Mouse (Mus musculus) small intestine, adult 2 months (tissue): ENCODE measurements around the gene Lonp2. TPM values are rescaled to one million over a fixed set of nuclear protein-coding genes. Genes with fewer than 3 reads are reported as not detected.

Source experiments
- H3K27ac ChIP-seq: fragments of 200-500 bp; 2 replicates; pipeline ENCODE4 v1.5.1; 2012; ENCODE audit warnings: low read depth, low read length, control low read depth, inconsistent platforms; ENCODE audit not compliant: insufficient read depth
- H3K27me3 ChIP-seq: fragments of 200-500 bp; 2 replicates; pipeline ENCODE4 v1.6.1; 2012; ENCODE audit warnings: mild to moderate bottlenecking, moderate library complexity, low read length, inconsistent platforms; ENCODE audit not compliant: control insufficient read depth, insufficient read depth
- H3K36me3 ChIP-seq: fragments of 200-500 bp; 2 replicates; pipeline ENCODE4 v1.6.1; 2012; ENCODE audit warnings: mild to moderate bottlenecking, low read length, control low read depth, inconsistent platforms; ENCODE audit not compliant: control insufficient read depth, insufficient read depth
- H3K4me1 ChIP-seq: fragments of 200-500 bp; 2 replicates; pipeline ENCODE4 v1.6.1; 2012; ENCODE audit warnings: low read length, inconsistent platforms, mixed read lengths; ENCODE audit not compliant: control insufficient read depth, insufficient read depth, insufficient read length
- H3K4me3 ChIP-seq: fragments of 200-500 bp; 2 replicates; pipeline ENCODE4 v1.5.1; 2012; ENCODE audit warnings: low read depth, mild to moderate bottlenecking, control low read depth, inconsistent platforms, low read length, moderate library complexity
- CTCF ChIP-seq: fragments of 200-500 bp; IDR thresholded peaks from 2 replicates; pipeline ENCODE4 v1.5.1; 2012; ENCODE audit warnings: low read depth, mild to moderate bottlenecking, control low read depth, inconsistent platforms, low read length, moderate library complexity, mixed read lengths; ENCODE audit not compliant: insufficient replicate concordance, insufficient read length; ENCODE audit errors: extremely low read depth
- POLR2A ChIP-seq: fragments of 200-500 bp; IDR thresholded peaks from 2 replicates; pipeline ENCODE4 v1.6.1; 2012; ENCODE audit warnings: low read depth, mild to moderate bottlenecking, control low read depth, inconsistent platforms, low read length, moderate library complexity
- WGBS: fragments of 180-500 bp; shearing (Covaris S2); methylation state at CpG from one replicate; pipeline ENCODE4 v1.1.7; 2018; 5-methylcytosine and 5-hydroxymethylcytosine counted together
- polyA plus RNA-seq: library from polyadenylated mRNA; depleted of rRNA; stranded (reverse); fragments of >200 nt; gene quantifications from 2 replicates; pipeline ENCODE4 v1.2.3, GENCODE M21; 2012

Gene Lonp2
- polyA plus RNA-seq, 1 experiment, result 59.5 TPM

DNA sequence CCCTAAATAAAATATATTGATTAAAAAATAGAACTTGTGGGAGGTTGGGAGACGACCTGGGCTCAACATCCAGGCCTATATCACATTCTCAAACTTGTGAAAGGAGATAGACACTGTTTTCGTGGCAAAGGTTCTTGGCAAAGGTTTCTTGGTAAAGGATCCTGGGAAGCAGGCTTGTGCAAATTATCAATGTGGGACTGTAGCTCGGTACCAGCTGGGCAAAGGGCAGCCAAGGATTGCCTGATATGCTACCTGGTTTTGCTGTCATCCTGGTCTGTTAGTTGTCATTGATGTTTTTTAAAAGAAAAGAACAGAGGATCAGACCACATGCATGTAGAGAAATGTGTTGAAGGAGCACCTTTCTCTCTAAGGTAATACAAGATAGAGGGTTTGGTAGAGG lies 23.5 kb upstream of the Lonp2 start:
- TF ChIP-seq CTCF (no peak), POLR2A (no peak)
- Histone ChIP-seq H3K4me3 (no peak overlapping the region), H3K27me3 (no peaks in the 10 kb centered on the region), H3K36me3 (no peaks in the 10 kb centered on the region), H3K4me1 (peaks cover 2% of the 10 kb centered on the region; the same call in 1 of the 2 replicates), H3K27ac (no peak overlapping the region)
- 38% methylated on average over 3 of the region's 3 CpGs for WGBS

DNA sequence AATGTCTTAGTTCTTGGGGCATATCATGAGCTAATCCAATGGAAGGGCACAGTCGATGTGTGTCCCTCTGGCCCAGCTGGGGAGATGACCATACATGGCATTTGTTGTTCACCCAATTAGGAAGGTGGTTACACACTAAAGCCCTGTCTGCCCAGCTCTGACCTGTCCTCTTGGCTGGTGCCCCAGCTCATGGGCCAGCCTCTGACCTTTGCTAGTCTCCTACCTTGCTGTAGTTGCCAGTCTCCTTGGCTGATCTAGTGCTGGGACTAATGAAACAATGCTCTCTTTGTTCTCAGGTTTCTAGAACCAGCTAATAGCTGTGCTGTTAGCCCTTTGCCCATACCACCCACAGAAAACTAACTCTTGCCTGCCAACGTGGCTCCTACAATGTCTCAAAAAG lies 20.7 kb upstream of the Lonp2 start:
- no peaks in the 10 kb centered on the region for H3K36me3 ChIP-seq
- no peak overlapping the region for H3K27ac ChIP-seq
- H3K4me3 ChIP-seq, result no peak overlapping the region
- H3K4me1 ChIP-seq, result peaks cover 2% of the 10 kb centered on the region; the same call in 1 of the 2 replicates
- 33% methylated on average over 2 of the region's 2 CpGs for WGBS
- H3K27me3 ChIP-seq, result no peaks in the 10 kb centered on the region
- TF ChIP-seq POLR2A (no peak), CTCF (no peak)

DNA sequence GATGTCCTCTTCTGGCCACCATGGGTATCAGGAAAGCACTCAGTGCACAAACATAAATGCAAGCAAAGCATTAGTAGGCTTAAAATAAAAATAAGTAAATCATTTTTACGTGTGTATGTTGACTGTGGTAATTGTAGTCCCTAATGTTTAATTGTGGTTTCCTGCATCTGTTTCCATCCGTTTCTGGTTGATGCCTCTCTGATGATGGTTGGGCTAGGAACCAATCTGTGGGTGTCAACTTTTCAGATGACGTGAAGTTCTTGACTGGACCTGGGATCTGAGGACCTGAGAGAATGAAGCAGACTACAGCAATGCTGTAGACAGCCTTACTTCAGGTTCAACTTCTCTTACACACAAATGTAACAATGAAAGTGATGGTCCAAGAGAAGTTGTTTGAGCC lies 19.2 kb upstream of the Lonp2 start:
- H3K36me3 ChIP-seq, result no peaks in the 10 kb centered on the region
- no peak overlapping the region for H3K4me3 ChIP-seq
- TF ChIP-seq POLR2A, result no peak
- no peak for TF ChIP-seq CTCF
- WGBS, result 73% methylated on average over 3 of the region's 3 CpGs
- H3K27ac ChIP-seq, result no peak overlapping the region
- no peaks in the 10 kb centered on the region for H3K27me3 ChIP-seq
- peaks cover 2% of the 10 kb centered on the region; the same call in 1 of the 2 replicates for H3K4me1 ChIP-seq

DNA sequence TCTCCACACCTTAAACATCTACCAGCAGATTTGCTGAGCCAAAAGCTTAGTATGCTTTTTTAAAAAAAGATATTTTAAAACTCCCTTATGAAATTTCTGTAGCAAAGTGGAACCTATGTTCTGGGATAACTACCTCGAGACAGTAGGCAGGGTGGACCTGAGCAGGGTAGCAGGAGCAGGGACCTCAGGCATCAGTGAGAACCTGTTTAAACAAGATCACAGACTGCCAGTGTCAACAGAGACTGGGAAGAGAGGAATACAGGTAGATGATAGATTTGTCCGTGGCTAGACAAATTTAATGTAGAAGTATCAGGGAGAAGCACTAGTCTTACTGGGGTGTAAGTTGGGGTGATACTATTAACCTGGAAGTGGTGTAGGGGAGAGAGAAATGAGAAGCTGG lies 10.0 kb upstream of the Lonp2 start:
- 44% methylated on average over 2 of the region's 2 CpGs for WGBS
- Histone ChIP-seq H3K27ac (no peak overlapping the region), H3K27me3 (no peaks in the 10 kb centered on the region), H3K4me3 (no peak overlapping the region), H3K4me1 (no peaks in the 10 kb centered on the region; the same call in 1 of the 2 replicates), H3K36me3 (no peaks in the 10 kb centered on the region)
- TF ChIP-seq CTCF (no peak), POLR2A (no peak)

DNA sequence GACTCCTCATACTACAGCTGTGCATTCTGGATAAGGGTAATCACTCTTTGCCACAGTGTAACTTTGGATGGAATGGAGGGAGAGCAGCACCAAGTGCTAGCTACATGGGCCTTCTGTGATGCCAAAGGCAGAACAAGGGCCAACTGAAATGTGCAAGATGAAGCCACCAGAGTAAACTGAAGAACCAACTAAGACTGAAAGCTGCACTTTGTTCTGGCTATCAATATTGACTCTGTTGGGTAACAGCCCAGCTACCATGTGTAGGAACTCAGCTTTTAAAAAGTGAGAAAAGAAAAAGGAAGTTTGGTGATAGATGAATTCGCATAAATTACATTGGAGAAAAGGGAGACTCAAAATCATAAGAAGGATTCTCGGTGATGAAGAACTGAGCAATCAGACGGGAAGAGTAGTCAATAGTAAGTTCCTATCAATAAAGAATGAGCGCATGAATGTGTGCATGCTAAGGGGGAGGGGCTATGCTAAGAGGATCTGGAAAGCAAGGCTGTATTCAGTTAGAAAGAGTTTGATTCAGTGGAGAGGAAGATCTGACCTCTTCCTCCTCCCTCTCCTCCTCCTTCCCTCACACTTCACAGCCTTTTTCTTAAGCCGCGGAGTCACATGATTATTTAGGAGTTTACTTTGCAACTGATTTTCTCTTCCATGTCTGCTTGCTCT lies 8.6 kb upstream of the Lonp2 start:
- Histone ChIP-seq H3K4me3 (no peak overlapping the region), H3K27ac (no peak overlapping the region), H3K27me3 (no peaks in the 10 kb centered on the region), H3K36me3 (no peaks in the 10 kb centered on the region), H3K4me1 (no peaks in the 10 kb centered on the region; the same call in 1 of the 2 replicates)
- WGBS, result 84% methylated on average over 6 of the region's 6 CpGs
- TF ChIP-seq CTCF (no peak), POLR2A (no peak)

DNA sequence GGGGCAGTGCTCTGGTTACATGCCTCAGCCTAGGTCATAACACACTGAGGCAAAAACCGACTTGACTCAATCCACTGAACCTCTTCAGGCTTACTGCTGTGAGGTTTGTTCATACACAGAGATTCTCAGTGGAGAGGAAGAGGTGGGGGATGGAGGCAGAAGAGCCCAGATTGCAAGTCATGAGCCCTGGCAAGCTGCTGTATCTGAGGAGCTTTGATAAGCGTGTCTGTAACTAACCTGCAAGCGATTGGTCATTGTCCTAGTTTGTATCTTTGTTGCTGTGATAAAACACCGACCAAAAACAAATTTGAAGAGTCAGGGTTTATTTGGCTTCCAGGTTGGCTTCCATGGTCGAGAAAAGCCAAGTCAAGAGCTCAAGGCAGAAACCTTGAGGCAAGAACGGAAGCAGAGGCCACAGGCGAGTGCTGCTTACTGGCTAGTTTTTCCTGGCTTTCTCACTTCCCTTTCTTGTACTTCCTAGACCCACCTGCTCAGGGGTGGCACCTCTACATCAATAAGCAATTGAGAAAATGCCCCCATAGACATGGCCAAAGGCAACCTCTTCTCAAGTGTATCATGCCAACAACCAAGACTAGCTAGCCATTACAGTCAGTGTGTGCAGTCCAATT lies 6.0 kb upstream of the Lonp2 start:
- H3K27ac ChIP-seq, result no peak overlapping the region
- TF ChIP-seq CTCF, result no peak
- no peak for TF ChIP-seq POLR2A
- no peaks in the 10 kb centered on the region; the same call in 1 of the 2 replicates for H3K4me1 ChIP-seq
- H3K36me3 ChIP-seq, result no peaks in the 10 kb centered on the region
- H3K27me3 ChIP-seq, result no peaks in the 10 kb centered on the region
- H3K4me3 ChIP-seq, result no peak overlapping the region
- WGBS, result 68% methylated on average over 7 of the region's 7 CpGs

DNA sequence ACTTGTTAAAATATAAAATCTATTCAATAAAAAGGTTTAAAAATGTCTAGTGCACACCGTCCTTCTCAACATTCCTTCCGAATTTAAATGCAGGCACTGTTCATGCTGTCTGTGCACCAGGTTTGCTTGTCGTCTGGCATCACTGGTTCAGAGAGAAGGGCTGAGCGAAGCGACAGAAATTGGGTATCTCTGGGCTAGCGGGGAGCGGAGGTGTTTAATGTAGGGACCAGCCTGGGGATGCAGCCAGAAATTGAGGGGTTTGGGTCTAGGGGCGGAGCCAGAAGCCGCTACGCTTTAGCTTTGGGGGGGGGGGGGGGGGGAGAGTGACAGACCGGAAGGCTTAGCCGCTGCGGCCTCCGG lies 312 bp upstream of the Lonp2 start:
- Histone ChIP-seq H3K27me3 (no peaks in the 10 kb centered on the region), H3K4me1 (peaks cover 6% of the 10 kb centered on the region; the same call in 1 of the 2 replicates), H3K36me3 (no peaks in the 10 kb centered on the region), H3K4me3 (peak overlapping the region; percentile 67), H3K27ac (no peak overlapping the region)
- no peak for TF ChIP-seq POLR2A
- TF ChIP-seq CTCF, result no peak
- 1% methylated on average over 13 of the region's 14 CpGs for WGBS
